Mouse (Mus musculus): Measurements from ENCODE around the gene Shc3. TPM values are rescaled to one million over a fixed set of nuclear protein-coding genes. Genes with fewer than 3 reads are reported as not detected.

The Shc3 gene
- polyA plus RNA-seq, 1 experiment from 2014 or later, result 0.28 TPM

DNA sequence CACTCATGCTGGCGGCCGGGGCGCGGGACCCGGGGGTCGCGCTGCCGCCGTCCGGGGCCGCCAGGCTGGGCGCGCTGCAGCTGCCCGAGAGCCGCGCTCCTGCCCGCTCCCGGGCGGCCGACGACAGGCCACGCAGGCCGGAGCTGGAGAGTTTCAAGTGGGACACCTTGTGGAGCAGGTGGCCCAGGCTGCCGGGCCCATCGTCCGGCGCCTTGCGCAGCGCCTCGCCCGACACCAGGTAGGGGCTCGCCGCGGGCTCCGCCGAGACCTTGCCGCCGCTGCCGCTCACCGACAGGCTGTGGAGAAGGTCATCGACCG is 2.2 kb downstream of the Shc3 start:
- TF ChIP-seq EP300 (optimal IDR thresholded peaks at IDR 0.05) (no peak), CTCF (IDR thresholded peaks at IDR 0.05; ENCODE audit: low read depth) (no peak)
- no peak for ATAC-seq (ENCODE audit: low FRiP score, low TSS enrichment)

DNA sequence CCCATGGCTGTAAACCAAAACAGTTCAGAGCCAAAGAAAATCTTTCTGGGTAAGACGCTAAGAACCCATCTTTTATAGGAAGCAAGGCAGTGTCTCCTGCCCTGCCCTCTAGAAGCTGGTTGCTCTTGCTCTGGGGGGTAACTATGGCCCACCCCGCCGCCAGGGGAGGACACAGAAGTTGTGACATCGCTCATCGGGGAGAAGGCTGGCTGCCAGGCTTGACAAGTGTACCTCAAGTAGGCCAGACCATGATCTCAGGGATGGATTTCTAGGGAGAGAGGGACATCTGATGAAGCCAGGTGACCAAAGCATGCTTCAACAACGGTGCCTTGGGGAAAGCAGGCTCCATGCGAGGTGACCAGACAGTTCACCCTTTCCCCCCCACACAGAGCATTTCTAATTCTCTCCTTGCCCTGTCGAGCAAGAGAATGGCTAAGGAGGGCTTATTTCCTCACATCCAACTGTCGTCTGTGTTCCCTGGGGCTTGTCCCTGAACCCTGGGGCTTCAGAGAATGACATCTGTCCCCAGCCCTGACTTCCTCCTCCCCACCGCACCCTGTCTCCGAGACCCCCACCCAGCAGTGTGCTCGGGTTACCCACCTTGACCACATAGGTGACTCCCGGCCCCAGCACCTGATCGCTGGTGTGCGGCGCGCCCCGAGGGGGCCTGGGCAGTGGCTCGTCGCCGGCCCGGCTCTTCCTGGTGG is 2.7 kb downstream of the Shc3 start:
- Histone ChIP-seq H3K4me3 (ENCODE audit: low read depth, low read length) (peak overlapping the region; percentile 48), H3K27me3 (ENCODE audit: control insufficient read depth, insufficient read depth, low read length) (peaks cover 6% of the 10 kb centered on the region; the same call in 1 of the 2 replicates), H3K4me2 (replicated peaks; ENCODE audit: low read depth) (peak overlapping the region; percentile 75), H3K9ac (ENCODE audit: low read length) (peak overlapping the region; percentile 52; the same call in 1 of the 2 replicates), H3K36me3 (ENCODE audit: control insufficient read depth, insufficient read depth, low read length) (no peaks in the 10 kb centered on the region), H3K27ac (replicated peaks) (no peak overlapping the region), H3K4me1 (replicated peaks; ENCODE audit: control insufficient read depth, insufficient read depth) (no peaks in the 10 kb centered on the region; the same call in 1 of the 2 replicates), H3K9me3 (ENCODE audit: control insufficient read depth, low read length) (no peaks in the 10 kb centered on the region)
- 16% methylated on average over 22 of the region's 22 CpGs for WGBS
- TF ChIP-seq CTCF (IDR thresholded peaks at IDR 0.05; ENCODE audit: low read depth) (no peak), EP300 (optimal IDR thresholded peaks at IDR 0.05) (no peak)
- ATAC-seq (ENCODE audit: low FRiP score, low TSS enrichment) (no peak), DNase-seq (ENCODE audit: low spot score) (no peak)

More for the DNA sequence above, 2.2 kb downstream of the Shc3 start:
- peaks cover 6% of the 10 kb centered on the region; the same call in 1 of the 2 replicates for H3K27me3 ChIP-seq (ENCODE audit: control insufficient read depth, insufficient read depth, low read length)
- H3K4me3 ChIP-seq (ENCODE audit: low read depth, low read length), result peak overlapping the region; percentile 48
- peak overlapping the region; percentile 52 for H3K9ac ChIP-seq (ENCODE audit: low read length)
- DNase-seq (ENCODE audit: low spot score), result peak; percentile 30
- no peak overlapping the region for H3K27ac ChIP-seq (replicated peaks)
- H3K36me3 ChIP-seq (ENCODE audit: control insufficient read depth, insufficient read depth, low read length), result no peaks in the 10 kb centered on the region
- 2% methylated on average over 37 of the region's 42 CpGs for WGBS
- H3K4me1 ChIP-seq (replicated peaks; ENCODE audit: control insufficient read depth, insufficient read depth), result no peaks in the 10 kb centered on the region; the same call in 1 of the 2 replicates
- H3K9me3 ChIP-seq (ENCODE audit: control insufficient read depth, low read length), result no peaks in the 10 kb centered on the region
- peak overlapping the region; percentile 75 for H3K4me2 ChIP-seq (replicated peaks; ENCODE audit: low read depth)

DNA sequence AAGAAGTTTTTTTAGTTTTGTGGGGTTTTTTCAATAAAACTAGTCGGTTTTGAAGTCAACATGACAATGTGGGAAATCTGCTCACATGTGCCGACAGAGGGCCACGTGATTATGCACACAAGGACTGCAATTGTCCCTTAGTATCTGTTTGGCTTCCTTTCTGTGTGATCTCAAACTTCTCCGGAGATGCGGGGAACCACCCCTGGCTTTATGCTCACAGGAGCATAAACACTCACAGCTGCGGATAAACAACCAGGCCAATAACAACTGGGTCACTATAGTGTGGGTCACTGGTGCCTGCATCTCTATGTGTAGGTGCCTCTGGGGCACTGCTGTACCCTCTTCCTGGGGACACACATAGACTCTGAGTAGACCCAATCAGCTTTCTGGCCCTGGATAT is 4.5 kb downstream of the Shc3 start:
- Histone ChIP-seq H3K4me2 (replicated peaks; ENCODE audit: low read depth) (no peak overlapping the region), H3K9ac (ENCODE audit: low read length) (no peak overlapping the region), H3K36me3 (ENCODE audit: control insufficient read depth, insufficient read depth, low read length) (no peaks in the 10 kb centered on the region), H3K27me3 (ENCODE audit: control insufficient read depth, insufficient read depth, low read length) (peaks cover 6% of the 10 kb centered on the region; the same call in 1 of the 2 replicates), H3K9me3 (ENCODE audit: control insufficient read depth, low read length) (no peaks in the 10 kb centered on the region), H3K4me1 (replicated peaks; ENCODE audit: control insufficient read depth, insufficient read depth) (no peaks in the 10 kb centered on the region; the same call in 1 of the 2 replicates), H3K4me3 (ENCODE audit: low read depth, low read length) (no peak overlapping the region), H3K27ac (replicated peaks) (no peak overlapping the region)
- 67% methylated on average over 6 of the region's 6 CpGs for WGBS
- no peak for DNase-seq (ENCODE audit: low spot score)
- TF ChIP-seq CTCF (IDR thresholded peaks at IDR 0.05; ENCODE audit: low read depth) (no peak), EP300 (optimal IDR thresholded peaks at IDR 0.05) (no peak)
- no peak for ATAC-seq (ENCODE audit: low FRiP score, low TSS enrichment)

DNA sequence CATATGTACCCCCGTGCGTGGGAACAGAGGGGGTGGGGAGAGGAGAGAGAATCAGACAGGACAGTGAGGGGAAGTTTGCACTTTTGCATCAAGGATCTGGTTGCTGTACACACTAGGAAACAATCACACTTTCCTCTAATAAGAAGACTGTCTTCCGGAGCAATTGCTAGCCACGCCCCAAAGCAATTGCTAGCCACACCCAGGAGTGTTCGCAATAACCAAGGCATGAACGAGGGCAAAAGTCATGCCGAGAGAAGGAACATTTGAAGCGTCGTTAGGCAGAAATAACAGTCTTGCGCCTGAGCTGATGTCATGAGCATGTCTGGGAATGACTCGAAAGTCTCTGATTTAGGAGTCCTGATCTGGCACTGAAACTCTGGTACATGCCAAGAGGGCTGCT is 15.9 kb downstream of the Shc3 start:
- no peak overlapping the region for H3K4me2 ChIP-seq (replicated peaks; ENCODE audit: low read depth)
- H3K4me1 ChIP-seq (replicated peaks; ENCODE audit: control insufficient read depth, insufficient read depth), result no peaks in the 10 kb centered on the region
- H3K9ac ChIP-seq (ENCODE audit: low read length), result no peak overlapping the region
- DNase-seq (ENCODE audit: low spot score) (no peak), ATAC-seq (ENCODE audit: low FRiP score, low TSS enrichment) (peak; percentile 60; the same call in 1 of the 2 replicates)
- no peaks in the 10 kb centered on the region for H3K9me3 ChIP-seq (ENCODE audit: control insufficient read depth, low read length)
- TF ChIP-seq EP300 (optimal IDR thresholded peaks at IDR 0.05), result no peak
- no peak for TF ChIP-seq CTCF (IDR thresholded peaks at IDR 0.05; ENCODE audit: low read depth)
- no peaks in the 10 kb centered on the region for H3K27me3 ChIP-seq (ENCODE audit: control insufficient read depth, insufficient read depth, low read length)
- H3K27ac ChIP-seq (replicated peaks), result no peak overlapping the region
- H3K4me3 ChIP-seq (ENCODE audit: low read depth, low read length), result no peak overlapping the region
- H3K36me3 ChIP-seq (ENCODE audit: control insufficient read depth, insufficient read depth, low read length), result no peaks in the 10 kb centered on the region
- 71% methylated on average over 11 of the region's 11 CpGs for WGBS

DNA sequence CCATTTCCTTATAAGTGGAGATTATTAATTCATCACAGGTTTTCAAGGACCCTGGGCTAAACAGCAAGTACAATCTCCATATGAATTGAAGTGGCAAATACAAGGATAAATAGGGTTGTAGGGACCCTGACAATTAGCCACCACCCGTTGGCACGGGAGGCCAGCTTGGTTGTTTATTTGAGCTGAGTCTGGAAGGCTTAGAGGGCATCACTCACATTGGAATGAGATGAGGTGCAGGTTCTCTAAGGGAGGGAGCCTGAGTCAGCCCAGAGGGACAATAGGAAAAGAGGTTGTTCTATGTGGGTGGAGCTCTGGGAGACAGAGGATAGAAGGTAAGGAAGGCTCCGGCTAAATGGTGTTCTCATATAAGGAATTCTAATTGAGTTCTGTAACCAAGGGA is 17.0 kb downstream of the Shc3 start:
- Histone ChIP-seq H3K9me3 (ENCODE audit: control insufficient read depth, low read length) (no peaks in the 10 kb centered on the region), H3K4me3 (ENCODE audit: low read depth, low read length) (no peak overlapping the region), H3K4me2 (replicated peaks; ENCODE audit: low read depth) (no peak overlapping the region), H3K4me1 (replicated peaks; ENCODE audit: control insufficient read depth, insufficient read depth) (no peaks in the 10 kb centered on the region), H3K9ac (ENCODE audit: low read length) (no peak overlapping the region), H3K27ac (replicated peaks) (no peak overlapping the region), H3K27me3 (ENCODE audit: control insufficient read depth, insufficient read depth, low read length) (no peaks in the 10 kb centered on the region), H3K36me3 (ENCODE audit: control insufficient read depth, insufficient read depth, low read length) (no peaks in the 10 kb centered on the region)
- DNase-seq (ENCODE audit: low spot score) (no peak), ATAC-seq (ENCODE audit: low FRiP score, low TSS enrichment) (no peak)
- TF ChIP-seq CTCF (IDR thresholded peaks at IDR 0.05; ENCODE audit: low read depth) (no peak), EP300 (optimal IDR thresholded peaks at IDR 0.05) (no peak)
- WGBS, result 44% methylated on average over 3 of the region's 3 CpGs

DNA sequence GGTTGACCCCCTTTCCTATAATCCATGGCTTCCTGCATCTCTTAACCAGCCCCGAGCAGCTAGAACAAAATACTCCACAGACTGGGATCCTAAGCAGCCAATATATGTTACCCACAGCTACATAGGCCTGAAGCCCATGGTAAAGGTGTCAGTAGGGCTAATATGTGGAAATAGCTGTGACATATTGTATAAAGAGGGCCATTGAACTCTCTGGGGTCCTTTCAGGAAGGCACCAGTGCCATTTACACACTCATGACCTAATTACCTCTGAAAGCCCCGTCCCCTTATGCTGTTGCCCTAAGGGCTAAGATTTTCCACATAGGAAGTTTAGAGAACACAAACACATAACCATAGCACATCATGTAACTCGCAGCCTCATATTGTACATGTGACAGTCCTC is 17.4 kb downstream of the Shc3 start:
- Histone ChIP-seq H3K27me3 (ENCODE audit: control insufficient read depth, insufficient read depth, low read length) (no peaks in the 10 kb centered on the region), H3K9ac (ENCODE audit: low read length) (no peak overlapping the region), H3K4me1 (replicated peaks; ENCODE audit: control insufficient read depth, insufficient read depth) (no peaks in the 10 kb centered on the region), H3K27ac (replicated peaks) (no peak overlapping the region), H3K4me2 (replicated peaks; ENCODE audit: low read depth) (no peak overlapping the region), H3K4me3 (ENCODE audit: low read depth, low read length) (no peak overlapping the region), H3K9me3 (ENCODE audit: control insufficient read depth, low read length) (no peaks in the 10 kb centered on the region), H3K36me3 (ENCODE audit: control insufficient read depth, insufficient read depth, low read length) (no peaks in the 10 kb centered on the region)
- WGBS, result 74% methylated on average over 3 of the region's 3 CpGs
- ATAC-seq (ENCODE audit: low FRiP score, low TSS enrichment) (no peak), DNase-seq (ENCODE audit: low spot score) (no peak)
- TF ChIP-seq EP300 (optimal IDR thresholded peaks at IDR 0.05) (no peak), CTCF (IDR thresholded peaks at IDR 0.05; ENCODE audit: low read depth) (no peak)
